Mouse (Mus musculus): Measurements from ENCODE around the gene Mamdc2.

GRCm38 (mm10) chr19:23492663-23493062 is 44.4 kb upstream of the Mamdc2 start:
- no peak for TF ChIP-seq CTCF (IDR thresholded peaks at IDR 0.05; ENCODE audit: low read depth, low read length)
- TF ChIP-seq GATA1 (IDR thresholded peaks at IDR 0.05; ENCODE audit: borderline replicate concordance, low read length), result no peak
- TF ChIP-seq TAL1 (conservative IDR thresholded peaks at IDR 0.05; ENCODE audit: low read depth, low read length), result no peak
- no peak for TF ChIP-seq POLR2AphosphoS5 (IDR thresholded peaks at IDR 0.05; ENCODE audit: insufficient replicate concordance, low read depth, low read length)
- TF ChIP-seq GATA2 (IDR thresholded peaks at IDR 0.05; ENCODE audit: borderline replicate concordance, low read depth, low read length), result no peak
